In genomic region chr13:77396981-77397380, GRCm38 (mm10) we compare ENCODE assay signal across 15 mouse cellular contexts.
DNase-seq lines count a peak whose midpoint lies in the region; ATAC-seq and TF ChIP-seq lines count a peak whose summit lies in the region.
"Had no signal": no experiment of that assay in that cellular context is flagged by ENCODE, and none has a peak within 500 bp of the region (broad histone marks: within the 10 kb centered on the region; RNA-seq: fewer than 3 reads in every experiment).

No protein-coding gene starts in this region.

- 14% methylated on average over 5 of the region's 5 CpGs for WGBS in forebrain, embryonic 13.5 days
- WGBS in neural tube, embryonic 15.5 days: 41% methylated on average over 5 of the region's 5 CpGs

- no peaks in the 10 kb centered on the region for H3K36me3 ChIP-seq in forebrain, embryonic 13.5 days (ENCODE audit: poor library complexity, severe bottlenecking)
- H3K36me3 ChIP-seq in neural tube, embryonic 15.5 days: no peaks in the 10 kb centered on the region
- H3K36me3 ChIP-seq: embryonic facial prominence, embryonic 12.5 days; G1E; limb, embryonic 10.5 days had no signal

- no peak overlapping the region for H3K9ac ChIP-seq in forebrain, embryonic 13.5 days
- H3K9ac ChIP-seq in neural tube, embryonic 15.5 days (replicated peaks): no peak overlapping the region
- H3K9ac ChIP-seq: embryonic facial prominence, embryonic 12.5 days had no signal

- no peaks in the 10 kb centered on the region for H3K27me3 ChIP-seq in forebrain, embryonic 13.5 days
- H3K27me3 ChIP-seq in neural tube, embryonic 15.5 days (replicated peaks): no peaks in the 10 kb centered on the region
- H3K27me3 ChIP-seq: embryonic facial prominence, embryonic 12.5 days had no signal

- peak overlapping the region; percentile 29 for H3K4me2 ChIP-seq in forebrain, embryonic 13.5 days
- H3K4me2 ChIP-seq in neural tube, embryonic 15.5 days: no peak overlapping the region
- H3K4me2 ChIP-seq: embryonic facial prominence, embryonic 12.5 days had no signal

- peak overlapping the region; percentile 33 for H3K4me3 ChIP-seq in left cerebral cortex, adult 2 months
- H3K4me3 ChIP-seq in forebrain, embryonic 13.5 days: no peak overlapping the region
- no peak overlapping the region for H3K4me3 ChIP-seq in neural tube, embryonic 15.5 days (replicated peaks)
- H3K4me3 ChIP-seq: embryonic facial prominence, embryonic 12.5 days; limb, embryonic 10.5 days had no signal

- H3K4me1 ChIP-seq in forebrain, embryonic 13.5 days: peaks cover 22% of the 10 kb centered on the region
- no peaks in the 10 kb centered on the region for H3K4me1 ChIP-seq in neural tube, embryonic 15.5 days
- H3K4me1 ChIP-seq: embryonic facial prominence, embryonic 12.5 days; limb, embryonic 10.5 days had no signal

- H3K27ac ChIP-seq in left cerebral cortex, adult 2 months: no peak overlapping the region; the same call in 1 of the 2 replicates
- peak overlapping the region; percentile 88 for H3K27ac ChIP-seq in forebrain, embryonic 13.5 days
- H3K27ac ChIP-seq in neural tube, embryonic 15.5 days (replicated peaks): no peak overlapping the region
- H3K27ac ChIP-seq: embryonic facial prominence, embryonic 12.5 days; limb, embryonic 10.5 days had no signal

- no peak for DNase-seq in left cerebral cortex, adult 2 months (ENCODE audit: extremely low spot score in 1 of 2, low spot score in 2 of 2)
- no peak for DNase-seq in left cerebral cortex, adult 8-10 months (ENCODE audit: low spot score in 2 of 2)
- DNase-seq in layer of hippocampus, adult 8-10 months (ENCODE audit: low spot score in 2 of 2): peak; percentile 10 to 15
- DNase-seq in heart, postnatal 10 days: no peak
- DNase-seq in urinary bladder, postnatal 25 days (ENCODE audit: low spot score): no peak
- no peak for DNase-seq in gastrocnemius, postnatal 36 days
- DNase-seq: B cell, adult 2 months; kidney, postnatal 14 days; lung, adult 18-20 months; spleen, adult 18-20 months had no signal

- peak; percentile 84 for ATAC-seq in forebrain, embryonic 13.5 days
- ATAC-seq in neural tube, embryonic 15.5 days (ENCODE audit: low FRiP score): peak; percentile 74; the same call in 1 of the 2 replicates

- intact Hi-C loops in left cerebral cortex, adult 2 months (cut with DNase I): no loop called here
- intact Hi-C loops in heart, postnatal 10 days (cut with DNase I): no loop called here
- intact Hi-C loops in gastrocnemius, postnatal 36 days (cut with DNase I): no loop called here

- no peaks in the 10 kb centered on the region for H3K9me3 ChIP-seq in forebrain, embryonic 13.5 days (replicated peaks)
- no peaks in the 10 kb centered on the region for H3K9me3 ChIP-seq in neural tube, embryonic 15.5 days (replicated peaks)
- H3K9me3 ChIP-seq: embryonic facial prominence, embryonic 12.5 days; G1E; limb, embryonic 10.5 days had no signal

- no peak for TF ChIP-seq CTCF in left cerebral cortex, adult 2 months (IDR thresholded peaks at IDR 0.05)

Comparison
In these comparisons a context has a peak if more than half of its experiments do, and no peak if none do; other contexts are left out.
1. DNase-seq: peak in layer of hippocampus, adult 8-10 months (2 of 2); none in left cerebral cortex, adult 2 months (0 of 2), left cerebral cortex, adult 8-10 months (0 of 2), heart, postnatal 10 days (0 of 2), urinary bladder, postnatal 25 days (single experiment) and gastrocnemius, postnatal 36 days (0 of 2).